Mouse (Mus musculus) heart, postnatal 0 days (tissue): ENCODE measurements around the gene Dnajb3.

Experiments used
- CTCF ChIP-seq: IDR thresholded peaks from 2 replicates; pipeline ENCODE4 v1.5.1; 2016; ENCODE audit warnings: antibody characterized with exemption, control low read depth, low read depth
- EP300 ChIP-seq: IDR thresholded peaks from 2 replicates; pipeline ENCODE4 v1.6.1; 2016; ENCODE audit warnings: antibody characterized with exemption, low read depth

DNA sequence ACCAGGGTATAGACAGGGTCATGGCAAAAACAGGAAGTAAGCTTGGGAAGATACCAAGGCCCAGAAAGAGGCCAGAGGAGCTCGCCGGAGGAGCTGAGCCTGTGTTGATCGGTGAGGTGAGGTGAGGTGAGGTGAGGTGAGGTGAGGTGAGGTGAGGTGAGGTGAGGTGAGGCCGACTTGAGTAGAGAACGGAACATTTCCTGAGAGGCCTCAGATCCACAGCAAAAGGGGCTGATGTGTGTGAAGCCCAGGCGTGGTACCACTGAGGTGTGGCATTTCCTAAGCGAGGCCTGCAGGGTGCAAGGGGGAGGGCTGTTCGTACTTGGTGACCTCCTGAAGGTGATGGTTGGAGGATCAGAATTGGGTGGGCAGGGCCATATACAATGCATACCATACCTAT lies 47.5 kb upstream of the Dnajb3 start:
- TF ChIP-seq CTCF (no peak), EP300 (no peak)
